Comparison of ENCODE assay signal across 10 mouse cellular contexts in the genomic region with DNA sequence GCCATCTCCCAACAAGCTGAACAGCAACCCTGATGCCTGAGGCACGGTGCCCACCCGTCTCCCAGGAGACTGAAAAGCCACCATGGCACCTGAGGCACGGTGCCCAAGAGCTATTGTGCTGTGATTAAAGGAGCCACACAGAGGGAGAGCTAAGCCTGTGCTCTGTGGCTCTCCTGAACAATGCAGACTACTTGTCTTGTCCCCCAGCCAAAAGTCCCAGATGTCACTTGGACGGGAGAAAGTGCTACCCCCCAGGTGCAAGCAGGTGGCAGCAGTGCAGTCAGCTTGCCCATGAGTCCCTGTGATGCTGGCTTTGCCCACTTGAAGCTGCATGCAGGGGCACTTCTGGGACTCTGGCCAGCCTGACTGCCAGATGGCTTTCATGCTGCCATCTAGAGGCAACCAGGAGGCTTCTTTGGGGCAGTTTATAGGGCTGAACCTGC. TPM values are rescaled to one million over a fixed set of nuclear protein-coding genes. Genes with fewer than 3 reads are reported as not detected.
DNase-seq lines count a peak whose midpoint lies in the region; ATAC-seq and TF ChIP-seq lines count a peak whose summit lies in the region.
"Had no signal": no experiment of that assay in that cellular context is flagged by ENCODE, and none has a peak within 500 bp of the region (broad histone marks: within the 10 kb centered on the region; RNA-seq: fewer than 3 reads in every experiment).

No protein-coding gene starts in this region.

- H3K4me2 ChIP-seq in neural tube, embryonic 13.5 days: no peak overlapping the region
- no peak overlapping the region for H3K4me2 ChIP-seq in stomach, postnatal 0 days (replicated peaks; ENCODE audit: low read depth)
- H3K4me2 ChIP-seq: limb, embryonic 12.5 days had no signal

- H3K9ac ChIP-seq in neural tube, embryonic 13.5 days: 0 out of 2 replicates have a peak overlapping the region, but pooled peaks have one; percentile 26
- H3K9ac ChIP-seq in stomach, postnatal 0 days (ENCODE audit: low read length): no peak overlapping the region
- H3K9ac ChIP-seq: limb, embryonic 12.5 days had no signal

- DNase-seq in neural tube, embryonic 10.5 days (ENCODE audit: extremely low spot score, low spot score): no peak
- DNase-seq in left cerebral cortex, adult 2 months (ENCODE audit: extremely low spot score in 1 of 2, low spot score in 2 of 2): peak; percentile 39 to 61
- no peak for DNase-seq in stomach, postnatal 0 days (ENCODE audit: low spot score)
- DNase-seq in urinary bladder, adult 18-20 months (ENCODE audit: low spot score in 2 of 2): no peak
- no peak for DNase-seq in lung, adult 2 months

- TF ChIP-seq EP300 in stomach, postnatal 0 days (optimal IDR thresholded peaks at IDR 0.05): no peak

- 15% methylated on average over 4 of the region's 4 CpGs for WGBS in neural tube, embryonic 13.5 days
- WGBS in stomach, postnatal 0 days: 27% methylated on average over 4 of the region's 4 CpGs
- 25% methylated on average over 4 of the region's 4 CpGs for WGBS in lung, adult 2 months

- TF ChIP-seq CTCF in cortical plate, adult 2 months (IDR thresholded peaks at IDR 0.05; ENCODE audit: extremely low read depth, insufficient read depth, low read length): peak; percentile 44
- TF ChIP-seq CTCF in left cerebral cortex, adult 2 months (IDR thresholded peaks at IDR 0.05): peak; percentile 42
- peak; percentile 37 for TF ChIP-seq CTCF in stomach, postnatal 0 days (IDR thresholded peaks at IDR 0.05; ENCODE audit: low read depth)
- TF ChIP-seq CTCF in lung, adult 2 months (IDR thresholded peaks at IDR 0.05; ENCODE audit: insufficient read depth, low read length): no peak

- peaks cover 27% of the 10 kb centered on the region for H3K27me3 ChIP-seq in neural tube, embryonic 13.5 days
- no peaks in the 10 kb centered on the region for H3K27me3 ChIP-seq in stomach, postnatal 0 days (ENCODE audit: control insufficient read depth, insufficient read depth, low read length)

- ATAC-seq in neural tube, embryonic 13.5 days (ENCODE audit: low read depth): peak; percentile 68
- no peak for ATAC-seq in stomach, postnatal 0 days (ENCODE audit: low FRiP score, low TSS enrichment)
- ATAC-seq in granulocyte monocyte progenitor cell, adult 5-6 weeks (replicated peaks; ENCODE audit: poor library complexity, severe bottlenecking): no peak

- no peaks in the 10 kb centered on the region for H3K9me3 ChIP-seq in neural tube, embryonic 13.5 days
- no peaks in the 10 kb centered on the region for H3K9me3 ChIP-seq in stomach, postnatal 0 days (ENCODE audit: control insufficient read depth, low read length)
- H3K9me3 ChIP-seq: limb, embryonic 12.5 days had no signal

- H3K4me1 ChIP-seq in neural tube, embryonic 13.5 days (replicated peaks): peaks cover 44% of the 10 kb centered on the region
- peaks cover 7% of the 10 kb centered on the region; the same call in 1 of the 2 replicates for H3K4me1 ChIP-seq in cortical plate, adult 2 months (ENCODE audit: control insufficient read depth, insufficient read depth, low read length)
- H3K4me1 ChIP-seq in stomach, postnatal 0 days (replicated peaks; ENCODE audit: control insufficient read depth, insufficient read depth): 0 out of 2 replicates have a peak, but pooled peaks cover 2% of the 10 kb centered on the region
- H3K4me1 ChIP-seq in lung, adult 2 months (ENCODE audit: control insufficient read depth, insufficient read depth, low read length): no peaks in the 10 kb centered on the region

- H3K4me3 ChIP-seq in neural tube, embryonic 13.5 days: no peak overlapping the region
- no peak overlapping the region for H3K4me3 ChIP-seq in cortical plate, adult 2 months (ENCODE audit: insufficient read depth, low read length)
- no peak overlapping the region for H3K4me3 ChIP-seq in left cerebral cortex, adult 2 months
- no peak overlapping the region for H3K4me3 ChIP-seq in stomach, postnatal 0 days (ENCODE audit: low read depth, low read length)
- H3K4me3 ChIP-seq in lung, adult 2 months (replicated peaks; ENCODE audit: extremely low read depth, low read depth, low read length): no peak overlapping the region
- H3K4me3 ChIP-seq: limb, embryonic 12.5 days had no signal

- H3K27ac ChIP-seq in neural tube, embryonic 13.5 days (replicated peaks): no peak overlapping the region
- no peak overlapping the region for H3K27ac ChIP-seq in cortical plate, adult 2 months (ENCODE audit: insufficient read depth, low read length)
- no peak overlapping the region for H3K27ac ChIP-seq in left cerebral cortex, adult 2 months
- H3K27ac ChIP-seq in stomach, postnatal 0 days (replicated peaks): no peak overlapping the region
- H3K27ac ChIP-seq: limb, embryonic 12.5 days had no signal

- peaks cover 23% of the 10 kb centered on the region for H3K36me3 ChIP-seq in neural tube, embryonic 13.5 days
- no peaks in the 10 kb centered on the region for H3K36me3 ChIP-seq in stomach, postnatal 0 days (ENCODE audit: control insufficient read depth, insufficient read depth, low read length)
- H3K36me3 ChIP-seq: limb, embryonic 12.5 days had no signal

- no peak for TF ChIP-seq POLR2A in cortical plate, adult 2 months (IDR thresholded peaks at IDR 0.05; ENCODE audit: extremely low read depth, insufficient read depth, low read length)
- no peak for TF ChIP-seq POLR2A in lung, adult 2 months (IDR thresholded peaks at IDR 0.05; ENCODE audit: borderline replicate concordance, extremely low read depth, low read depth, low read length)

- intact Hi-C loops in left cerebral cortex, adult 2 months (cut with DNase I): loop anchor here (5.0 kb wide), 1 partner anchor 97 kb away; no protein-coding TSS in a partner anchor

RNA-seq across cellular contexts. Expression of a gene that starts 4.4 kb away (rescaled TPM):
- polyA plus RNA-seq in neural tube, embryonic 13.5 days (2015; fragmentation: Nextera tagmentation; extraction: Ambion mirVana): 19.6 and 21.9 TPM in 2 replicates
- polyA plus RNA-seq in cortical plate, adult 2 months (2012; rRNA removed): 14.8 and 16.5 TPM in 2 replicates
- total RNA-seq in left cerebral cortex, adult 2 months (2021): 10 to 100 TPM; 25.2 to 28.5 TPM
- polyA plus RNA-seq in stomach, postnatal 0 days (2015; fragmentation: Nextera tagmentation; extraction: Ambion mirVana): 0.21 and 0.36 TPM in 2 replicates
- total RNA-seq in granulocyte monocyte progenitor cell, adult 5-6 weeks (2014; fragmentation: Nextera tagmentation): not detected in 2 replicates
- total RNA-seq in granulocyte monocyte progenitor cell, adult 5-6 weeks (2017): not detected in 2 replicates
- not detected in 2 replicates for polyA plus RNA-seq in lung, adult 2 months (2012; rRNA removed)

RNA-seq across cellular contexts. Expression of a gene that starts 23.1 kb away (rescaled TPM):
- not detected in 2 replicates for polyA plus RNA-seq in neural tube, embryonic 13.5 days (2015; fragmentation: Nextera tagmentation; extraction: Ambion mirVana)
- polyA plus RNA-seq in cortical plate, adult 2 months (2012; rRNA removed): not detected in 2 replicates
- total RNA-seq in left cerebral cortex, adult 2 months (2021): not detected
- polyA plus RNA-seq in stomach, postnatal 0 days (2015; fragmentation: Nextera tagmentation; extraction: Ambion mirVana): 0.11 TPM in 1 of 2 replicates, not detected in the other
- total RNA-seq in granulocyte monocyte progenitor cell, adult 5-6 weeks (2014; fragmentation: Nextera tagmentation): not detected in 2 replicates
- not detected in 2 replicates for total RNA-seq in granulocyte monocyte progenitor cell, adult 5-6 weeks (2017)
- polyA plus RNA-seq in lung, adult 2 months (2012; rRNA removed): not detected in 2 replicates
- polyA plus RNA-seq: spleen, adult 2 months had no signal

RNA-seq across cellular contexts. Expression of a gene that starts 48.4 kb away (rescaled TPM):
- polyA plus RNA-seq in neural tube, embryonic 13.5 days (2015; fragmentation: Nextera tagmentation; extraction: Ambion mirVana): not detected in 2 replicates
- polyA plus RNA-seq in cortical plate, adult 2 months (2012; rRNA removed): 0.13 TPM in 1 of 2 replicates, not detected in the other
- total RNA-seq in left cerebral cortex, adult 2 months (2021): not detected
- 1.6 and 1.9 TPM in 2 replicates for polyA plus RNA-seq in stomach, postnatal 0 days (2015; fragmentation: Nextera tagmentation; extraction: Ambion mirVana)
- not detected in 2 replicates for total RNA-seq in granulocyte monocyte progenitor cell, adult 5-6 weeks (2014; fragmentation: Nextera tagmentation)
- not detected in 2 replicates for total RNA-seq in granulocyte monocyte progenitor cell, adult 5-6 weeks (2017)
- polyA plus RNA-seq in lung, adult 2 months (2012; rRNA removed): not detected in 2 replicates
- polyA plus RNA-seq: limb, embryonic 12.5 days; spleen, adult 2 months had no signal

Comparison
In these comparisons a context has a peak if more than half of its experiments do, and no peak if none do; other contexts are left out.
1. DNase-seq: peak in left cerebral cortex, adult 2 months (2 of 2); none in neural tube, embryonic 10.5 days (single experiment), stomach, postnatal 0 days (single experiment), urinary bladder, adult 18-20 months (0 of 2) and lung, adult 2 months (single experiment).
2. RNA of a gene that starts 4.4 kb away (polyA plus RNA-seq): 19.6 to 21.9 TPM in neural tube, embryonic 13.5 days and 14.8 to 16.5 TPM in cortical plate, adult 2 months; 0.21 to 0.36 TPM in stomach, postnatal 0 days and not detected in lung, adult 2 months; every median in the first group is over 10 times any median in the second.